Mouse (Mus musculus): ENCODE measurements around the gene Tm2d1. TPM values are rescaled to one million over a fixed set of nuclear protein-coding genes. Genes with fewer than 3 reads are reported as not detected.

Gene Tm2d1
- total RNA-seq, 2 experiments from 2014 or later: 36.1 to 37.2 TPM

DNA sequence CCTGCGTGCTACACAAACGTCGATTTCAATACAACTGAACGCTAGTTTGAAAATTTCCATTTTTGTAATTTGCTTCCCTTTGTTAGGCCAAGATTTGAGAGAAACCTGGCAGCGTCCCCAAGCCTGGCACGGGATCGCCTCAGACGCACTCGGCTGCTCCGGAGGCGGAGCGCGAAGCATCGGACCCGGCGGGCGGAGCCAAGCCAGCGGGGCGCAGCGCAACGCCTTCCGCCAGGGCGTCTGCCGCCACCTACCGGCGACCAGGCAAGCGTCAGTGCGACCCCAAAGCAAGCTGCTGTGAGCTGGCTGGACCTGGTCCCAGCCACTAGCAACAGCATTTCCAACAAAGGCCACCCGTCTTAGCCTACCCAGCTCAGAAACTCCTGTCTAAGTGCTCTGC lies 60.9 kb downstream of the Tm2d1 start:
- DNase-seq: peak; percentile 98

DNA sequence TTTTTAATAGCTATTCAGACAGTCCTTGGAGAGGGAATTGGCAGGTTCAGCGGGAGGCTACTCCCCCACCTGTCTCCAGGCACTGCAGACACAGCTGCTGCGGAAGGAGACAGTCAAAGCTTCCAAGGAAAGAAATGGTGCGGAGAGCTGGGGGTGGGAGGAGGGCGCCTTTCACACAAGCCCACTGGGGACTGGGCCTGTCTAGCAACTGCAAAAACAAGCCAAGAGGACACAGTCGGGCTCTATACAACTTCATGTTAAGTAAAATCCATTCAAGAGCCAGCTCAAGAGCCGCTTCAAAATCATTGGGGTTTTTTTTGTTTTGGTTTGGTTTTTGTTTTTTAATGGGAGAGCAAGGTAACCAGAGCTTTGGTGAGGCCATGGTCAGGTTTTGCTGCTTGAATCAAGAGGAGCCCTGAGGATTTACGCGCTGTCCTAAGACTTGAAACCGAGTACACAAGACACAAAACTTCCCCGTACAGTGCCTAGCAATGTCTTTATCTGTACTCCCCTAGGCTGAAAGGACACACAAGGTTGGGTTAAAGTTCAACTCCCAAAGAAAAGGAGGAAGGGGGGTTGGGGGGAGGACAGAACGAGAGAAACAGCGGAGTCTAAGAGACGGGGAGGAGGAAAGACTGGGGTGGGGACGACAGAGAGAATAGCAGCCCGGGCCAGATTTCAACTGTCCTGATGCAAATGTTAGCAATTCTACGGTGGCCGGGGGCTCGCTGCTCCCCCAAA lies 61.6 kb downstream of the Tm2d1 start:
- peak; percentile 67 for DNase-seq

DNA sequence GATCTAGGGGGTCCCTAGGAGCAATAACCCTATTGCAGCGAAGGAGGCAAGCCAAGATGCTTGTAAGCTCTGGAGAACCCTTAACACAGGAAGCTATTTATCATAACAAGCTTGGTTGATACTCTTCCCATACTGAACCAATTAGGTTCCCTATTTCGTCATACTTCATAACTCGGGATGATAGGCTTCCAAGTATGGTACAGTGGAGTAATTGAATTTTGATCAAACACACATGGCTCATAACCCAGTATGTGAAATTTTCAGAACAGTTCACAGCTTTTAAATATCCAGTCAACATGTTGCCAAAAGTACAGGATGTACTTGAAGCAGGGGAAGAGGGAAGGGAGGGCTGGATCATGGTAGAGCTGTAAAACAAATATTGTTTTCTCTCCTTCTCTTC lies 64.3 kb downstream of the Tm2d1 start:
- DNase-seq: no peak

DNA sequence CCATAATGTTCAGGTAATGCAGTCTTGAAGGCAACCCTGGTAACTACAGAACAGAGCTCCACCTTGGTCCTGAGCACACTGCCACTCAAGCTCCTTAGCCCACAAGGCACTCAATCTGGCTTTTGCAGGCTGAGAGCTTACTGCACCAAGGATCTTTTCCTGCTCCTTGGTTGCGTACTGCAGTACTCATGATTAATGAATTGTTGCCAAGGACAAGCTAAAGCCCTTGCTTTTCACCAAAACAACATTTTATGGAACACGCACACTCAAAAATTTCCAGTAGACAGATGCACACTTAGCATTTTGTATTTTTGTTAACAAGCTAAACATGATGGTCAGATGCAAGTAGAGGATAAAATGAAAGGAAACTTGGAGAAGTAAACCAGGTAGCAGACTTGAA lies 66.0 kb downstream of the Tm2d1 start:
- peak; percentile 7 for DNase-seq

Other genes starting within 250 kb of the Tm2d1 start
- gene Patj, start 12.5 kb upstream of the Tm2d1 start, total RNA-seq (2021): 1 to 10 TPM; 6.6 to 7.7 TPM